Mouse (Mus musculus) lung, embryonic 16.5 days (tissue): ENCODE measurements around the gene C77080. TPM values are rescaled to one million over a fixed set of nuclear protein-coding genes. Genes with fewer than 3 reads are reported as not detected.

ENCODE experiments used
- ATAC-seq: fragments of 200-750 bp; cut with Nextera tagmentation; 2 replicates; pipeline ENCODE4 v1.8.0; 2017; ENCODE audit warnings: low read depth, mild to moderate bottlenecking, moderate library complexity
- H3K27ac ChIP-seq: fragments of 300-500 bp; sonication (generic); 2 replicates; pipeline ENCODE4 v1.5.1; 2014; ENCODE audit warnings: mild to moderate bottlenecking, control low read depth, low read length
- H3K27me3 ChIP-seq: fragments of 300-500 bp; sonication (generic); 2 replicates; pipeline ENCODE4 v1.6.1; 2014; ENCODE audit warnings: low read depth, low read length, mixed read lengths; ENCODE audit not compliant: control insufficient read depth, insufficient read depth
- H3K36me3 ChIP-seq: fragments of 300-500 bp; sonication (generic); 2 replicates; pipeline ENCODE4 v1.6.1; 2014; ENCODE audit warnings: low read length; ENCODE audit not compliant: control insufficient read depth, insufficient read depth
- H3K4me1 ChIP-seq: fragments of 300-500 bp; sonication (generic); replicated peaks from 2 replicates; pipeline ENCODE4 v1.6.1; 2014; ENCODE audit warnings: low read length, mixed read lengths; ENCODE audit not compliant: control insufficient read depth, insufficient read depth
- H3K4me2 ChIP-seq: fragments of 300-500 bp; sonication (generic); 2 replicates; pipeline ENCODE4 v1.6.1; 2014; ENCODE audit warnings: low read depth, low read length, control low read depth
- H3K4me3 ChIP-seq: fragments of 300-500 bp; sonication (generic); 2 replicates; pipeline ENCODE4 v1.5.1; 2014; ENCODE audit warnings: mild to moderate bottlenecking, low read length, control low read depth
- H3K9ac ChIP-seq: fragments of 300-500 bp; sonication (generic); 2 replicates; pipeline ENCODE4 v1.6.1; 2014; ENCODE audit warnings: low read length, control low read depth
- H3K9me3 ChIP-seq: fragments of 300-500 bp; sonication (generic); 2 replicates; pipeline ENCODE4 v1.6.1; 2016; ENCODE audit warnings: low read length; ENCODE audit not compliant: control insufficient read depth
- WGBS: fragments of 180-500 bp; shearing (Covaris S2); extraction: QIAGEN DNeasy Blood & Tissue Kit; methylation state at CpG from one replicate; pipeline ENCODE4 v1.1.7; 2014; 5-methylcytosine and 5-hydroxymethylcytosine counted together
- polyA plus RNA-seq: library from polyadenylated mRNA; unstranded; fragments of >200 nt; fragmentation: Nextera tagmentation; extraction: Ambion mirVana; gene quantifications from 2 replicates; pipeline ENCODE4 v1.2.1, GENCODE M21; 2015

Gene C77080
- polyA plus RNA-seq, 1 experiment from 2014 or later = 3.4 TPM

- H3K4me1 ChIP-seq = peaks cover 54% of the 10 kb centered on the region
- no peak overlapping the region for H3K9ac ChIP-seq
- 36% methylated on average over 15 of the region's 15 CpGs for WGBS
These were observed 14.6 kb downstream of the C77080 start for GRCm38 (mm10) chr4:129246360-129247301.

GRCm38 (mm10) chr4:129244802-129245201, 16.4 kb downstream of the C77080 start:
- 22% methylated on average over 4 of the region's 4 CpGs for WGBS
- H3K9me3 ChIP-seq = no peaks in the 10 kb centered on the region
- H3K4me1 ChIP-seq = peaks cover 45% of the 10 kb centered on the region
- H3K36me3 ChIP-seq = no peaks in the 10 kb centered on the region
- no peak overlapping the region for H3K9ac ChIP-seq
- peak overlapping the region; percentile 23; the same call in 1 of the 2 replicates for H3K4me2 ChIP-seq
- H3K27me3 ChIP-seq = peaks cover 8% of the 10 kb centered on the region; the same call in 1 of the 2 replicates
- no peak overlapping the region for H3K4me3 ChIP-seq
- H3K27ac ChIP-seq = peak overlapping the region; percentile 18
- peak; percentile 15; the same call in 1 of the 2 replicates for ATAC-seq

More at GRCm38 (mm10) chr4:129246360-129247301, 14.6 kb downstream of the C77080 start:
- no peak overlapping the region for H3K27ac ChIP-seq
- no peaks in the 10 kb centered on the region for H3K36me3 ChIP-seq
- peak overlapping the region; percentile 68 for H3K4me3 ChIP-seq
- no peak for ATAC-seq
- no peaks in the 10 kb centered on the region for H3K9me3 ChIP-seq
- peak overlapping the region; percentile 98 for H3K4me2 ChIP-seq
- peaks cover 13% of the 10 kb centered on the region for H3K27me3 ChIP-seq

DNA sequence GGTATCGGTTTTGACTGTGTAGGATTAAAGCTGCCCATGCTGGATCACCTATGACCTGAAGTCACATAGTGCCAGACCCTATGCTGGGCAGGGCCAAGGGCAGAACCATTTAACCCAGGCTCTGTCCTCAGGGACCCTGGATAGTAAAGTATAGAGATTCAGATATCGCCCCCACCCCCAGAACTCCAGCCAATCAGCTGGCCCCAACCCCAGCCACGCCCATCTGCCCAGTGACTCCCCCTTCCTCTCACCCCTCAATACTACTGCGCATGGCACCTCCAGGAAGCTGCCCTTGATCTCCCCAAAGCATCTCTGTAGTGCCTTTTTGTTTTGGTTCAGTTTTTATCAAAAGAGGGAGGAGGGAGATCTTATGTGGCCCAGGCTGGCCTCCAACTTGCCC, 18.4 kb downstream of the C77080 start:
- H3K27ac ChIP-seq = peak overlapping the region; percentile 11; the same call in 1 of the 2 replicates
- peaks cover 52% of the 10 kb centered on the region for H3K4me1 ChIP-seq
- no peaks in the 10 kb centered on the region for H3K9me3 ChIP-seq
- ATAC-seq = no peak
- no peak overlapping the region for H3K9ac ChIP-seq
- H3K4me2 ChIP-seq = no peak overlapping the region
- H3K4me3 ChIP-seq = no peak overlapping the region
- H3K27me3 ChIP-seq = peaks cover 2% of the 10 kb centered on the region; the same call in 1 of the 2 replicates
- WGBS = 41% methylated on average over 4 of the region's 4 CpGs
- H3K36me3 ChIP-seq = no peaks in the 10 kb centered on the region

DNA sequence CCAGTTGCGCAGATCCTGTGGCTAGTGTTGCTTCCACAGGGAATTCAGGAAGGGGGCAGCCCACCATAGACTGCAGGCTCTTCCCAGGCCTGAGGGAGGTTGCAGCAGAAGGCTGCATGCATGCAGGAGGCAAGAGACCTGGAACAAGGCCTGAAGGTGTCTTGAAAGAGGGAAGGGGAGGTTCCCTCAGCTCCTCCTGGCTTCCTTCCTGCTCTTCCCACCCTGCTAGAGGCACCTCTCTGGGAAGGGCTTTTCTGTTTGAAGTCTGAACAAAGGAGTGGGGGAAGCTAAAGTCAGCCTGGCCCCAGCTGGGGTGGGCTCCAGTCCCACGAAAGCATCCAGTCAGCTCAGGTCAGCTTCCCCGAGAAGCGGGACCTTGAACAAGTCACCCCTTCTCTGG, 18.9 kb downstream of the C77080 start:
- WGBS = 38% methylated on average over 4 of the region's 4 CpGs
- no peaks in the 10 kb centered on the region; the same call in 1 of the 2 replicates for H3K27me3 ChIP-seq
- no peaks in the 10 kb centered on the region for H3K36me3 ChIP-seq
- H3K4me1 ChIP-seq = peaks cover 52% of the 10 kb centered on the region
- H3K4me3 ChIP-seq = no peak overlapping the region
- H3K9ac ChIP-seq = 0 out of 2 replicates have a peak overlapping the region, but pooled peaks have one; percentile 18
- no peak for ATAC-seq
- no peaks in the 10 kb centered on the region for H3K9me3 ChIP-seq
- H3K4me2 ChIP-seq = no peak overlapping the region
- peak overlapping the region; percentile 11; the same call in 1 of the 2 replicates for H3K27ac ChIP-seq

DNA sequence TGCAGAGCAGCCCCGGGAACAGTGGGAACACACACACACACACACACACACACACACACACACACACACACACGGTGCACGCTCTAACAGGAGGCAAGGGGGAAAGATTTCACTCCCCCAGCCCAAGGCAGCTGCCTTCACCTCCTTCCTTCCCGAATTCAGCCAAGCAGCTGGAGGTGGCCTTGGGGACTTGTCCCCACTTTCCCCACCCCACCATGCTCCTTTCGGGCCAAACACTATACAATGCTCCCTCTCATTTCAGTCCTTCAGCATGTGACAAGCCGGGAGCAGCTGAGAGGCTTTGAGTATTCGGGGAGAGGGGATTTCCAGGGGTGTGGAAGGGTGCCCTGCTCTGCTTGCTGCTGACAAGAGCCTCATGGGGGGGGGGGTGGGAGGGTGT, 19.3 kb downstream of the C77080 start:
- 25% methylated on average over 7 of the region's 7 CpGs for WGBS
- H3K4me1 ChIP-seq = peaks cover 53% of the 10 kb centered on the region
- H3K9ac ChIP-seq = no peak overlapping the region
- no peak overlapping the region for H3K4me3 ChIP-seq
- H3K9me3 ChIP-seq = no peaks in the 10 kb centered on the region
- no peaks in the 10 kb centered on the region for H3K36me3 ChIP-seq
- H3K4me2 ChIP-seq = no peak overlapping the region
- no peaks in the 10 kb centered on the region for H3K27me3 ChIP-seq
- no peak overlapping the region for H3K27ac ChIP-seq
- no peak for ATAC-seq

GRCm38 (mm10) chr4:129239075-129239474, 22.1 kb downstream of the C77080 start:
- Histone ChIP-seq H3K27me3 (no peaks in the 10 kb centered on the region), H3K9ac (peak overlapping the region; percentile 72), H3K4me1 (peaks cover 52% of the 10 kb centered on the region), H3K4me3 (peak overlapping the region; percentile 69), H3K27ac (0 out of 2 replicates have a peak overlapping the region, but pooled peaks have one; percentile 12), H3K4me2 (peak overlapping the region; percentile 94), H3K9me3 (no peaks in the 10 kb centered on the region), H3K36me3 (no peaks in the 10 kb centered on the region)
- ATAC-seq = peak; percentile 89
- WGBS = 0% methylated on average over 20 of the region's 29 CpGs

- no peaks in the 10 kb centered on the region for H3K36me3 ChIP-seq
- H3K27ac ChIP-seq = 0 out of 2 replicates have a peak overlapping the region, but pooled peaks have one; percentile 20
- peak overlapping the region; percentile 69 for H3K4me3 ChIP-seq
- ATAC-seq = peak; percentile 26
- peak overlapping the region; percentile 94 for H3K4me2 ChIP-seq
- peak overlapping the region; percentile 72 for H3K9ac ChIP-seq
- under 1% methylated on average over 19 of the region's 23 CpGs for WGBS
- H3K9me3 ChIP-seq = no peaks in the 10 kb centered on the region
- no peaks in the 10 kb centered on the region for H3K27me3 ChIP-seq
- H3K4me1 ChIP-seq = peaks cover 53% of the 10 kb centered on the region
These were observed 22.6 kb downstream of the C77080 start for GRCm38 (mm10) chr4:129238579-129239016.

GRCm38 (mm10) chr4:129237843-129238441, 23.3 kb downstream of the C77080 start:
- no peak for ATAC-seq
- H3K9ac ChIP-seq = peak overlapping the region; percentile 72
- 8% methylated on average over 21 of the region's 21 CpGs for WGBS
- no peaks in the 10 kb centered on the region for H3K36me3 ChIP-seq
- H3K9me3 ChIP-seq = no peaks in the 10 kb centered on the region
- H3K27ac ChIP-seq = no peak overlapping the region
- no peaks in the 10 kb centered on the region for H3K27me3 ChIP-seq
- H3K4me3 ChIP-seq = peak overlapping the region; percentile 69
- peak overlapping the region; percentile 94 for H3K4me2 ChIP-seq
- H3K4me1 ChIP-seq = peaks cover 56% of the 10 kb centered on the region
